Mouse (Mus musculus) forebrain, postnatal 0 days (tissue): Measurements from ENCODE around the gene Slc36a3. TPM values are rescaled to one million over a fixed set of nuclear protein-coding genes. Genes with fewer than 3 reads are reported as not detected.
A peak's percentile ranks its signal among the peaks of the same experiment; 100 is the strongest.

Source experiments
- ATAC-seq: fragments of 200-750 bp; cut with Nextera tagmentation; 2 replicates; pipeline ENCODE4 v1.8.0; 2017; ENCODE audit warnings: mild to moderate bottlenecking, moderate library complexity
- DNase-seq: peaks from one replicate; pipeline ENCODE4 v3.0.0-alpha.2; 2015
- H3K27ac ChIP-seq: fragments of 300-500 bp; sonication (generic); 2 replicates; pipeline ENCODE4 v1.5.1; 2014; ENCODE audit warnings: low read depth, mild to moderate bottlenecking, antibody characterized with exemption, low read length, moderate library complexity, mixed read lengths
- H3K27me3 ChIP-seq: fragments of 300-500 bp; sonication (generic); 2 replicates; pipeline ENCODE4 v1.6.1; 2014; ENCODE audit warnings: mild to moderate bottlenecking, low read length, mixed read lengths; ENCODE audit not compliant: insufficient read depth
- H3K36me3 ChIP-seq: fragments of 300-500 bp; sonication (generic); 2 replicates; pipeline ENCODE4 v1.6.1; 2014; ENCODE audit warnings: mild to moderate bottlenecking, moderate library complexity; ENCODE audit not compliant: insufficient read depth
- H3K4me1 ChIP-seq: fragments of 300-500 bp; sonication (generic); 2 replicates; pipeline ENCODE4 v1.6.1; 2014; ENCODE audit warnings: antibody characterized with exemption; ENCODE audit not compliant: insufficient read depth
- H3K4me2 ChIP-seq: fragments of 300-500 bp; sonication (generic); 2 replicates; pipeline ENCODE4 v1.6.1; 2014; ENCODE audit warnings: low read depth, mild to moderate bottlenecking, moderate library complexity
- H3K4me3 ChIP-seq: fragments of 300-500 bp; sonication (generic); 2 replicates; pipeline ENCODE4 v1.5.1; 2014; ENCODE audit warnings: low read depth, low read length, mixed read lengths
- H3K9ac ChIP-seq: fragments of 300-500 bp; sonication (generic); 2 replicates; pipeline ENCODE4 v1.6.1; 2014; ENCODE audit warnings: mild to moderate bottlenecking
- H3K9me3 ChIP-seq: fragments of 300-500 bp; sonication (generic); 2 replicates; pipeline ENCODE4 v1.6.1; 2016; ENCODE audit warnings: low read length
- CTCF ChIP-seq: sonication (generic); IDR thresholded peaks from 2 replicates; pipeline ENCODE4 v1.5.1; 2016; ENCODE audit warnings: antibody characterized with exemption, control low read depth, low read depth
- whole genome bisulfite sequencing: fragments of 180-500 bp; shearing (Covaris S2); extraction: QIAGEN DNeasy Blood & Tissue Kit; methylation state at CpG from one replicate; pipeline ENCODE4 v1.1.7; 2014; 5-methylcytosine and 5-hydroxymethylcytosine counted together
- polyA plus RNA-seq: library from polyadenylated mRNA; unstranded; fragments of >200 nt; fragmentation: Nextera tagmentation; extraction: Ambion mirVana; gene quantifications from 2 replicates; pipeline ENCODE4 v1.2.1, GENCODE M21; 2015
- total RNA-seq: library from RNA; depleted of rRNA; stranded (reverse); fragments of >200 nt; gene quantifications from 2 replicates; pipeline ENCODE4 v1.2.3, GENCODE M21; 2014; rRNA removed

The Slc36a3 gene
- total and polyA plus RNA-seq, 2 experiments from 2014 or later: not detected

DNA sequence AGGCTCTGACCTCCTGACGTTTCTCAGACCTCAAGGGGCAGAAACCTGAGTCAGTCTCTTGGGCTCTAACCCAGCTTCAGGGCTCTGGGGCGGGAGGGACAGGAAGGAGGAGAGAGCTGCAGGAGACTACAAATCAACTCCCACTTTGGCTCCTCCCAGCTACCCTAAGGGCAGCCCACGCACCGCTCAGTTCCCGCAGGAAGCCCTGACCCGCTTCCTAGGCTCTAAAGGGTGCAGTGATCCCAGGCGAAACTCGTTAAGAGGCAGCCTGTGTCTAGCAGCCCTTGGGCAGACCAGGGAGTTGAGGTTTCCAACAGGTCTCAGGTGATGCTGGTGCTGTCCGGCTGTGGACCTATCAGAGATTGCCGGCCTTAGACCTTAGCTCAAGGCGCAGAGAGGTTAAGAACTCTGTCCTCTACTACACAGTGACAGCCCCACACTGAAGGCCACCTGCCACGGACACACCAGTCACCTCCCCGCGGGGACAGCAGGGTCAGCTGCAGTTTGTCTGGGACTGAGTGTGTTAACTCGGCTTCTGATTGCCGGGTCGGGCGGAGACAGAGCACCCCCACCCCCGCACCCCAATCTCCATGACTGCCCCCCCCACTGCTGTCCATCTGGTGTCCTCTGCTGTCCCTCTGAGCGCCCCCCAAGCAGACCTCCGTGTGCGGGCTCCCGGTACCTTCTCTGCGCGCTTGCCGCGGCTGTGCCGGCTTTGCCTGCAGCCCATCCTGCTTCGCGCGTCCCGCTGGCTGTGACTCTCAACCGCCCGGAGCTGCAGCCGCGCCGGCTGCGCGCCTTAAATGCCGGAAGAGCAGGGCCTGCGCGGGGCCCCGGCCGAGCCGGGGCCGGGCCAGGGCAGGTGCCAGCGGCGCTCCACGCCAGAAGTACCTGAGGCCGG lies 73.9 kb downstream of the Slc36a3 start, which contains the start of gene Ccdc69:
Gene Ccdc69, minus strand, starts transcription at position 801 of the 901 bp plus-strand sequence.
- no peak for TF ChIP-seq CTCF
- H3K9me3 ChIP-seq: no peaks in the 10 kb centered on the region
- H3K4me3 ChIP-seq: peak within 1 kb of the TSS; percentile 40
- 2% methylated on average over 50 of the region's 50 CpGs for WGBS
- peak within 1 kb of the TSS; percentile 43 for H3K9ac ChIP-seq
- H3K4me2 ChIP-seq: peak within 1 kb of the TSS; percentile 79
- no peaks in the 10 kb centered on the region for H3K27me3 ChIP-seq
- H3K36me3 ChIP-seq: no peaks in the 10 kb centered on the region
- H3K27ac ChIP-seq: no peak within 1 kb of the TSS
- H3K4me1 ChIP-seq: peaks cover 5% of the 10 kb centered on the region; the same call in 1 of the 2 replicates
- DNase-seq (peak; percentile 54), ATAC-seq (peak; percentile 66)

DNA sequence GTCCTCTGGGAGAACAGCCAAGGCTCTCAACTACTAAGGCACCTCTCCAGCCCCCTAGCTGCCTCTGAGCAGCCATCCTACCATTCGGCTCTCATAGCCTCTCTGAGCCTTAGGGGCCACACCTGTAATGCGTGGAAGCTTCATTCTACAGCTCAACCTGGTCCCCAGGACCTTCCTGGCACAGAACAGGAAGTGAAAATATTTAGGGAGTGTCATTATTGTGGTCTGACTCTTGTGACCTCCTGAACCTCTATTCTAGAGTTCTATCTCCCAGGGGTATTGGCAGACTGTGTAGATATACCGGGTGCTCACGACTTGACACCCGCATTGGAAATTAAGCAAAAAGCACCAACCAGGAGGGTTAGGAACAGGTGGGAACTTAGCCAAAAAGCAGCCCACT lies 75.3 kb downstream of the Slc36a3 start:
- WGBS: 91% methylated on average over 5 of the region's 5 CpGs
- no peaks in the 10 kb centered on the region for H3K9me3 ChIP-seq

DNA sequence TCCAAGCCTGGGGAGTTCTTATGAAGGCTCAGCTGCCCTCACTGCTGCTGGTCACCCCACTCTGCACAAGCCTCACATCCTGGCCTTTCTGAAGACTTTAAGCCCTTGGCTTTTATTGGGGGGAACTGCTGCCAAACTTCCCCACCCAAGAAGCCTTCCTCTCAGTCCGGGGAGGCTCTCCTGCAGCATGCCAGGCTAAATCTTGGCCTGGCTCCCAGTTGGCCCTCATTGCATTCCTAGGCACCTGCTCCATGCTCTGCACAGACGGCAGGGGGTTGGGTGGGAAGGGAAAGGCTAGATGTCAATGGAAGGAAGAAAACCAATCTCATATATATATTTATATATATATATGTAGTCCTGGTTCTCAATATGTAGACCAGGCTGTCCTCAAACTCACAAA lies 75.9 kb downstream of the Slc36a3 start:
- no peak overlapping the region for H3K9ac ChIP-seq
- no peak for ATAC-seq
- no peak overlapping the region for H3K4me2 ChIP-seq
- H3K9me3 ChIP-seq: no peaks in the 10 kb centered on the region
- DNase-seq: no peak
- H3K4me3 ChIP-seq: no peak overlapping the region
- TF ChIP-seq CTCF: no peak
- H3K36me3 ChIP-seq: no peaks in the 10 kb centered on the region
- no peak overlapping the region for H3K27ac ChIP-seq
- H3K27me3 ChIP-seq: no peaks in the 10 kb centered on the region
- peaks cover 5% of the 10 kb centered on the region; the same call in 1 of the 2 replicates for H3K4me1 ChIP-seq
- WGBS: 29% methylated on average over 2 of the region's 2 CpGs

More for the DNA sequence above, 75.3 kb downstream of the Slc36a3 start:
- Histone ChIP-seq H3K9ac (no peak overlapping the region), H3K4me2 (no peak overlapping the region), H3K27ac (no peak overlapping the region), H3K27me3 (no peaks in the 10 kb centered on the region), H3K4me3 (no peak overlapping the region), H3K4me1 (peaks cover 5% of the 10 kb centered on the region; the same call in 1 of the 2 replicates), H3K36me3 (no peaks in the 10 kb centered on the region)
- ATAC-seq: no peak
- no peak for DNase-seq
- no peak for TF ChIP-seq CTCF

Other genes starting within 250 kb of the Slc36a3 start
- 7.1 and 16.0 TPM in 2 replicates for gene Gpx3, start 249.3 kb downstream of the Slc36a3 start, total RNA-seq
- gene Gpx3, start 249.3 kb downstream of the Slc36a3 start, polyA plus RNA-seq: 35.0 and 44.0 TPM in 2 replicates
- 9.8 and 14.9 TPM in 2 replicates for gene Tnip1, start 188.8 kb downstream of the Slc36a3 start, total RNA-seq
- gene Tnip1, start 188.8 kb downstream of the Slc36a3 start, polyA plus RNA-seq: 13.0 and 16.6 TPM in 2 replicates
- gene Anxa6, start 118.3 kb downstream of the Slc36a3 start, total RNA-seq: 52.3 and 57.2 TPM in 2 replicates
- 40.5 and 50.2 TPM in 2 replicates for gene Anxa6, start 118.3 kb downstream of the Slc36a3 start, polyA plus RNA-seq
- 0.48 and 0.62 TPM in 2 replicates for gene Ccdc69, start 73.6 kb downstream of the Slc36a3 start, total RNA-seq
- 0.18 and 0.29 TPM in 2 replicates for gene Ccdc69, start 73.6 kb downstream of the Slc36a3 start, polyA plus RNA-seq
- gene Gm2a, start 53.6 kb downstream of the Slc36a3 start, total RNA-seq: 19.9 and 20.2 TPM in 2 replicates
- 46.7 and 48.4 TPM in 2 replicates for gene Gm2a, start 53.6 kb downstream of the Slc36a3 start, polyA plus RNA-seq
- gene Slc36a2, start 33.4 kb upstream of the Slc36a3 start, total RNA-seq: 0.69 and 1.4 TPM in 2 replicates
- gene Slc36a2, start 33.4 kb upstream of the Slc36a3 start, polyA plus RNA-seq: 0.08 and 0.40 TPM in 2 replicates
- 14.1 and 19.0 TPM in 2 replicates for gene Slc36a1, start 52.6 kb upstream of the Slc36a3 start, total RNA-seq
- 1.0 and 1.5 TPM in 2 replicates for gene Slc36a1, start 52.6 kb upstream of the Slc36a3 start, polyA plus RNA-seq
- 0.38 and 0.52 TPM in 2 replicates for gene Fat2, start 184.9 kb upstream of the Slc36a3 start, total RNA-seq
- 0.01 and 0.06 TPM in 2 replicates for gene Fat2, start 184.9 kb upstream of the Slc36a3 start, polyA plus RNA-seq